Mouse (Mus musculus) embryonic facial prominence, embryonic 11.5 days (tissue): ENCODE data around the gene 6030445D17Rik. TPM values are rescaled to one million over a fixed set of nuclear protein-coding genes. Genes with fewer than 3 reads are reported as not detected.
A peak's percentile ranks its signal among the peaks of the same experiment; 100 is the strongest.

ENCODE experiments used
- ATAC-seq: fragments of 200-750 bp; cut with Nextera tagmentation; replicated peaks from 2 replicates; pipeline ENCODE4 v1.8.0; 2017; ENCODE audit warnings: low read depth; ENCODE audit not compliant: insufficient number of reproducible peaks, low FRiP score, low TSS enrichment
- DNase-seq: peaks from one replicate; pipeline ENCODE4 v3.0.0-alpha.2; 2015; ENCODE audit warnings: low spot score
- H3K27ac ChIP-seq: fragments of 300-500 bp; sonication (generic); replicated peaks from 2 replicates; pipeline ENCODE4 v1.5.1; 2014; ENCODE audit warnings: mild to moderate bottlenecking, low read depth, low read length, control low read depth
- H3K27me3 ChIP-seq: fragments of 300-500 bp; sonication (generic); 2 replicates; pipeline ENCODE4 v1.6.1; 2014; ENCODE audit warnings: mild to moderate bottlenecking, low read length, moderate library complexity, mixed read lengths; ENCODE audit not compliant: control insufficient read depth, insufficient read depth
- H3K36me3 ChIP-seq: fragments of 300-500 bp; sonication (generic); replicated peaks from 2 replicates; pipeline ENCODE4 v1.6.1; 2014; ENCODE audit warnings: low read depth, mild to moderate bottlenecking, low read length, moderate library complexity, mixed read lengths; ENCODE audit not compliant: control insufficient read depth, insufficient read depth
- H3K4me1 ChIP-seq: fragments of 300-500 bp; sonication (generic); 2 replicates; pipeline ENCODE4 v1.6.1; 2014; ENCODE audit warnings: low read length, mixed read lengths; ENCODE audit not compliant: control insufficient read depth, insufficient read depth
- H3K4me2 ChIP-seq: fragments of 300-500 bp; sonication (generic); 2 replicates; pipeline ENCODE4 v1.6.1; 2014; ENCODE audit warnings: low read depth, mild to moderate bottlenecking, control low read depth, low read length, moderate library complexity
- H3K4me3 ChIP-seq: fragments of 300-500 bp; sonication (generic); 2 replicates; pipeline ENCODE4 v1.5.1; 2014; ENCODE audit warnings: low read depth, low read length, control low read depth
- H3K9ac ChIP-seq: fragments of 300-500 bp; sonication (generic); replicated peaks from 2 replicates; pipeline ENCODE4 v1.6.1; 2014; ENCODE audit warnings: mild to moderate bottlenecking, control low read depth, low read length
- H3K9me3 ChIP-seq: fragments of 300-500 bp; sonication (generic); replicated peaks from 2 replicates; pipeline ENCODE4 v1.6.1; 2016; ENCODE audit warnings: mild to moderate bottlenecking, low read length, inconsistent platforms, mixed read lengths; ENCODE audit not compliant: control insufficient read depth
- WGBS: fragments of 180-500 bp; shearing (Covaris S2); extraction: QIAGEN DNeasy Blood & Tissue Kit; methylation state at CpG from one replicate; pipeline ENCODE4 v1.1.7; 2014; 5-methylcytosine and 5-hydroxymethylcytosine counted together
- polyA plus RNA-seq: library from polyadenylated mRNA; unstranded; fragments of >200 nt; fragmentation: Nextera tagmentation; extraction: Ambion mirVana; gene quantifications from 2 replicates; pipeline ENCODE4 v1.2.1, GENCODE M21; 2014

The 6030445D17Rik gene
- polyA plus RNA-seq, 1 experiment from 2014 or later, result 0.15 TPM

DNA sequence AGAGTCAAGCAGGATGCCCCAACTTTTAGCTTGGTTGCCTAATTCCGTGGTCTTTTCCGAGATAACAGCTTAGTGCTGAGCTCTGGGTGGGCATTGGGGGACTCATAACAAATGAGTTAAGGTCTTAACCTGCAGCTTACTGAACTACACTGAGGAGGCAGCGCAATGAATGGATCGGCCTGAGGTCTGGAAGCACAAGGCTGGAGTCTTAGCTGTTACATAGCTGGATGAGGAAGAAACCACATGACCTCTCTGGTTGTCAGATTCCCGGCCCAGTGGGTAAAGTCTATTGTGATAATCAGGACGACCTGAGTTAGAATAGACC, 327 bp upstream of the 6030445D17Rik start:
- 7% methylated on average over 6 of the region's 6 CpGs for WGBS
- peak; percentile 21 for DNase-seq
- Histone ChIP-seq H3K4me2 (peak overlapping the region; percentile 99), H3K36me3 (no peaks in the 10 kb centered on the region), H3K4me3 (peak overlapping the region; percentile 70), H3K9ac (peak overlapping the region; percentile 75), H3K27me3 (peaks cover 8% of the 10 kb centered on the region), H3K9me3 (no peaks in the 10 kb centered on the region), H3K4me1 (no peaks in the 10 kb centered on the region), H3K27ac (no peak overlapping the region)
- no peak for ATAC-seq

GRCm38 (mm10) chr4:136462839-136463178, 759 bp downstream of the 6030445D17Rik start:
- DNase-seq, result peak; percentile 71
- H3K4me2 ChIP-seq, result peak overlapping the region; percentile 99
- H3K4me3 ChIP-seq, result peak overlapping the region; percentile 70
- H3K27me3 ChIP-seq, result peaks cover 8% of the 10 kb centered on the region
- 2% methylated on average over 8 of the region's 8 CpGs for WGBS
- H3K4me1 ChIP-seq, result no peaks in the 10 kb centered on the region
- H3K27ac ChIP-seq, result no peak overlapping the region
- no peak for ATAC-seq
- H3K9ac ChIP-seq, result peak overlapping the region; percentile 75
- no peaks in the 10 kb centered on the region for H3K9me3 ChIP-seq
- H3K36me3 ChIP-seq, result no peaks in the 10 kb centered on the region

DNA sequence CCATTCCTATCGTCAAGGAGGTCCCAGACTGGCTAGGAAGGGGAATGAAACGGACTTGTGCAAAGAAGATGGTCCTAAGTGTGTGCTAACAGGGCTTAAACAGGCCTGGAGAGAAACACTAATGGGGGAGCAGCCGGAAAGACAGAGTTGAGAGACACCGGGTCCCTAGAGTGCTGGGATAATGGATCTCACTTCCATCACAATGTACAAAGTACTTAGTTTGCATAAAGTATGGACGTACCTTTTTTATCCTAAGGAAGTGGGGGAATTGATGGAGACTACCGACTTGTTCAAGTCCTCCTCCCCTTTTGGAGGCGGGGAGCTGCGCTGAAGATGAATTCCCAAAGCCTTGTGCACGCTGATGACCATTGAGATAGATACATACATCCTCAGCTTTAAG, 1.4 kb downstream of the 6030445D17Rik start:
- ATAC-seq (no peak), DNase-seq (no peak)
- Histone ChIP-seq H3K4me3 (no peak overlapping the region; the same call in 1 of the 2 replicates), H3K4me2 (peak overlapping the region; percentile 99; the same call in 1 of the 2 replicates), H3K9me3 (no peaks in the 10 kb centered on the region), H3K4me1 (no peaks in the 10 kb centered on the region), H3K27ac (no peak overlapping the region), H3K27me3 (peaks cover 8% of the 10 kb centered on the region), H3K36me3 (no peaks in the 10 kb centered on the region), H3K9ac (no peak overlapping the region)
- WGBS, result 21% methylated on average over 9 of the region's 9 CpGs

- Histone ChIP-seq H3K4me1 (no peaks in the 10 kb centered on the region; the same call in 1 of the 2 replicates), H3K4me2 (no peak overlapping the region), H3K4me3 (no peak overlapping the region), H3K27ac (no peak overlapping the region), H3K9ac (no peak overlapping the region), H3K27me3 (peaks cover 8% of the 10 kb centered on the region), H3K36me3 (no peaks in the 10 kb centered on the region), H3K9me3 (no peaks in the 10 kb centered on the region)
- no peak for ATAC-seq
- DNase-seq, result no peak
- whole genome bisulfite sequencing, result 56% methylated on average over 4 of the region's 4 CpGs
Observed at GRCm38 (mm10) chr4:136466226-136466625, 4.2 kb downstream of the 6030445D17Rik start.

DNA sequence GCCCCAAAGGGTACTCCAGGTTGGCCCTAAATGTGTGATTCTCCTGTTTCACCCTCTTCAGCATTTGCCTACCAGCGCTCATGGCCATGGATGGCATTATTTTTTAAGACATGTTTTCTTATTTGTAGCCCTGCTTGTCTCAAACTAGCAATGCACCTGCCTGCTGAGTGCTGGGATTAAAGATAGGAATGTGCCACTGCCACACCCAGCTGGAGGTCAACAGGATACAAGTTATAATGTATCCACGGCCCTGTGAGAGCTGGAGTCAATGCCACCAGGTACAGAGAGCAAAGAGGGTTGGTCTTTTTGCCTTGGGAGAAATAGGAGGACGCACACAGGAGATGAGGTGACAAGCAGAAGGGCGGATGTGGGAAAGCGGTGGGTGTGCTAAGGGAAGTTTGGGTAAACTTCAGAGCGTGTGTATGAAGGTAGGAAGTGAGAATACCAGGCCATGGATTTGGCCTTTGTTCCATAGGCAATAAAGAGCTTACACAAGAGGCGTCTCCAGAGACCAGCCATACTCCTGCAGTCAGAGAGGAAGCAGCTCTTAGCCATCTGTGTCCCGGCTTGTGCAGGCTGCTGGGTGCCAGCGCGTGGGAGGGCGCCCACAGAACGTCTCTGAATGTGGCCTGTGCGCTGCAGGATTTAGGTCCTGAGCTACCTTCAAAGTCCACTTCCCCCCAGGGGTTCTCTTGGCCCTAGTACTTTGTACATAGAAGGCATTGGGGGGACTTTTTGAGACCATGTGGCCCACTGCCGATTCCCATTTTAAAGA, 6.7 kb downstream of the 6030445D17Rik start:
- Histone ChIP-seq H3K4me2 (no peak overlapping the region), H3K27me3 (peaks cover 3% of the 10 kb centered on the region; the same call in 1 of the 2 replicates), H3K4me1 (no peaks in the 10 kb centered on the region; the same call in 1 of the 2 replicates), H3K9me3 (no peaks in the 10 kb centered on the region), H3K27ac (no peak overlapping the region; the same call in 1 of the 2 replicates), H3K4me3 (no peak overlapping the region), H3K36me3 (no peaks in the 10 kb centered on the region), H3K9ac (no peak overlapping the region)
- DNase-seq (no peak), ATAC-seq (no peak)
- 78% methylated on average over 14 of the region's 14 CpGs for WGBS

GRCm38 (mm10) chr4:136469371-136469903, 7.4 kb downstream of the 6030445D17Rik start, which contains the start of gene Luzp1:
Luzp1 (plus strand) TSS chr4:136469761.
- DNase-seq (peak; percentile 95), ATAC-seq (peak; percentile 90)
- Histone ChIP-seq H3K9ac (peak within 1 kb of the TSS; percentile 97), H3K36me3 (no peaks in the 10 kb centered on the region), H3K27ac (peak within 1 kb of the TSS; percentile 86), H3K4me3 (peak within 1 kb of the TSS; percentile 92), H3K4me1 (no peaks in the 10 kb centered on the region; the same call in 1 of the 2 replicates), H3K27me3 (no peaks in the 10 kb centered on the region), H3K9me3 (no peaks in the 10 kb centered on the region), H3K4me2 (peak within 1 kb of the TSS; percentile 70)
- WGBS, result 1% methylated on average over 34 of the region's 36 CpGs

DNA sequence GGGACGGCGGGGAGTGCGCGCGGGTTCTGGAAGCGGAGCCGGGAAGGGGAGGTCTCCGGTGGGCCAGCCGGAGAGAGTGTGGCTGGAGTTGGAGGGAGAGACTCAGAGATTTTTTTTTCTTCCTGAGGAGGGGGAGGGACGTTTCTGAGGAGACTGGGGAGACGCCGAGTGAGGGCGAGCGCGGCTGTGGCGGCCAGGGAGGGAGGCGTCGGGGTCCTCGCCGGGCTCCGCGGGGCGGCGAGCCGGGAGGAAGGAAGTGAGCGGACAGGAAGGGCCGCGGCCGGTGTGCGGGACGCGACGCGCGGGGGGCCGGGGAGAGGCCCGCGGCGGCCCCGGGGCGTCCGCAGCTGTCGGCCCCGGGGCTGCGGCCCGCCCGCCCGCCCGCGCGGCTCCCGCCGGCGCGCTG, 7.9 kb downstream of the 6030445D17Rik start:
- H3K4me2 ChIP-seq, result peak overlapping the region; percentile 70
- H3K27ac ChIP-seq, result peak overlapping the region; percentile 86
- no peaks in the 10 kb centered on the region; the same call in 1 of the 2 replicates for H3K4me1 ChIP-seq
- H3K9me3 ChIP-seq, result no peaks in the 10 kb centered on the region
- H3K9ac ChIP-seq, result peak overlapping the region; percentile 97
- DNase-seq (peak; percentile 81), ATAC-seq (peak; percentile 81)
- peak overlapping the region; percentile 92 for H3K4me3 ChIP-seq
- H3K36me3 ChIP-seq, result no peaks in the 10 kb centered on the region
- WGBS, result 0% methylated on average over 29 of the region's 55 CpGs
- H3K27me3 ChIP-seq, result no peaks in the 10 kb centered on the region
